Mouse (Mus musculus) activated CD4-positive, CD25-positive, alpha-beta regulatory T cell, adult 9 weeks (primary cell): ENCODE data around the gene Polr1c. TPM values are rescaled to one million over a fixed set of nuclear protein-coding genes. Genes with fewer than 3 reads are reported as not detected.

Experiments
- polyA plus RNA-seq: library from polyadenylated mRNA; unstranded; fragments of 100-300 nt; shearing (Covaris generic); gene quantifications from one replicate; pipeline ENCODE4 v1.2.1, GENCODE M21; 2017

Polr1c gene
- 72.9 TPM for polyA plus RNA-seq

DNA sequence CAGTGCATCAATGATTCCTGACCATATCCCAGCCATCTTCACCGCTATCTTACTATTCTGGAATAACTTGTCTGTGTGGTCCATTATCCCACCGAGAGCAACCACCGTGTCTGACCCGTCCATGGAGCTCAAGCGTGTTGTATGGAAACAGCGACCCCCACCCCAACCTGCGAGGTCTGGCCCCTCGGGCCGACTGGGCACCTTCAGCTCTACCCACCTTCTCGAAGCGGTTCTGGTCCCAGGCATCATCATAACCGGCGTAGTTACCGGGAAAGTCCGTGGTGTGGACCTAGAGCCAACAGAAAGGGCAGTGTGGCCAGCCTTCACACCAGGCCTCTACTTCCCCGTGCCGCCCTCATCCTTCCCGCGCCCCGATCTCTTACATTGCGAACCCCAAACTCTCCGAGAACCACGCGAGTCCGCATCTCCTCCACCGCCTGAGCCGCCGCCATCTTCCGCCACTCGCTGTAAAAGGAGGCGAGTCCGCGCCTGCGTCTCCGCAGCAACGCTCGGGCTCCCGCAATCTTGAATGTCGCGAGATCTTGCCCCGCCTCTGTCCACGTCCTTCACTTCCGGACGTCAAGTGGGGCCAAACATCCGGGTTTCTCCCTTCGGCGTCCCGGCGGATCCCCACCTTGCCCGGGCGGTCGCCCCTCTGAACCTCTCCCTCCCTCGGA lies at the start of gene Polr1c, which contains the start of gene Yipf3:
Polr1c (minus strand) TSS at position 543 of the 677 bp plus-strand sequence.
Yipf3 (plus strand) TSS at position 569 of the 677 bp plus-strand sequence.

DNA sequence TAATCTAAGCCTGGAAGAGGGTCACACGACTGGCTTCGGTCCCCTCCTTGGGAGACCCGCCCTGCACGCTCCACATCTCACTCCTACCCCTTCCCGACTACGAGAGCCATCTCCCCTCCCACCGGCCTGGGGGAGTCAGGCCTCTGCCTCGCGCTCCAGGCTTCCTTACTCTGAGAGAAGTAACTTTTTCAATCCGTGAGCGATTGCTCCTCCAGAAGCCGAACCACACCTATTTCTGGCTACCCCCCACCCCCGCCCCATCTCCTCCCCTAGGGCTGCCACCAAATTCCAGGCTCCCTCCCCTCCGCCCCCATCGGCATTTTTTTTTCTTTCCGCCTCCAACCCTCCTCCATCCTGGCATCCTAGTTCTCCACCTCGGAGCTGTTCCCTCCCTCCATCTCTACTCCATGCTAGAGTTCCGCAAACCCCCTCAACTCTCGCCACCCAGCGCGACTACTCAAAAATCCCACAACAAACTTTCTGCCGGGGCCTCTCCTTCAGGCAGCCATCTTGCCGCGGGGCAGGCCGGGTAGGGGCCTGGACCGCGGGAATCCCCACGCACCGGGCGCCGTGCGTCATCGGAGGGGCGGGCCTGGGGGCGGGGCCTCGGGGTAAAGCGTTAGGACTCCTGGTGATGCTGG lies 34.7 kb upstream of the Polr1c start, which contains the start of gene Tjap1:
Tjap1 (minus strand) TSS at position 544 of the 641 bp plus-strand sequence.

DNA sequence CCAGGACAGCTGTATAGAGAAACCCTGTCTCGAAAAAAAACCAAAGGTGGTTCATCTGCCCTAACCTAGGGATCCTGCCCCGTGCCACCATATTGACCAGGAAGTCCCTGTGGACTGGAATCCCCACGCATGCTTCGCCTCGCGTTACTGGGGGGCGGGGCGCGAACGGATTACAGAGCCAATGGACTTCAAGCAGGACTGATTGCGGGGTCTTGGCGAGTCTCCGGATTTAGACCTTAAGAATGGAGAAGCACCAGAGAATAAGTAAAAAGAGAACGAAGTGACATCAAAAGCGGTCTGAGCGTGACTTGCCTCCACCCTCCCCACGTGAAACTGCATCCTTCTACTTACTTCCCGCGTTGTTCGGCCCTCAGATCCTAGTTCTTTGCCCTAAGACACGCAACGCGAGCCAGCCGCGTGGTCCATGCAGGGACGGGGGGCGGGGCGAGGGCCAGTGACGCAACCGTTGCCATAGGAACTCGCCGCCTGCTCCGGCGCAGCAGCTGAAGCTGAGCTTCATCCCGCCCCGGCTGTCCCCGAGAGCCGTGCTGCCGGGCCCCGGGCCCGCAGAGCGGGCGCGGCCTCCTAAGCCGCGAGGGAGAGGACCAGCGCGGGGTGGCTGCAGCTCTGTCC lies 5.7 kb upstream of the Polr1c start, which contains the start of gene Lrrc73:
Lrrc73 (plus strand) TSS at position 80 of the 633 bp plus-strand sequence.

DNA sequence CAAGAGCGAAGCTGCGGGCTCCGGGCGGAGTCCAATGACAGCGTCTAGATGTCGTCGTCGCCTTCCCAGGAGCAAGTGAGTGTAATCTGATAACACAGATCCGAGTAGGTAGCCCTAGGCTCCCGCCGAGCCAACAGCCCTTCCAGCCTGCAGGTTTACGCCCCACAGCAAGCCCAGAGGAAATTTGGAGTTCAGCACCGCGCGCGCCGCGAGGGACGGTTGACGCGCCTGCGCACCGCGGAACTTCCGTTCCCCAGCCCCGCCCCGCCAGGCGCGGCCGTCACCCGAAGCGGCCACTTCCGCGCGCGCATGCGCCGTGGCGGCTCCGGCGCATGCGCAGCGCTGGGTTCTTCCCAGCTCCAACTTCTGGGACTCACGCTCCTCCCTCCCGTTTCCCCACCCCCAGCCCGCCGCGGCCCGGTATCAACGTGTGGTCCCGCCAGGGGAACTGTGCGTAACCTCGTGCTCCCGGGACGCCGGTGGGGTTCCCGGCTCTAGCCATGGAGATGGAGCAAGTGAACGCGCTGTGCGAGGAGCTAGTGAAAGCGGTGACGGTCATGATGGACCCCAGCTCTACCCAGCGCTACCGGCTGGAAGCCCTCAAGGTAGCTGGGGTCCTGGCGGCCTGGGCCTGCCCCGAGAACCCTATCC lies 45.3 kb downstream of the Polr1c start, which contains the start of the genes Polh and Xpo5:
Polh (minus strand) TSS at position 225 of the 651 bp plus-strand sequence.
Xpo5 (plus strand) TSS at position 362 of the 651 bp plus-strand sequence.

Other genes starting within 250 kb of the Polr1c start
- 0.16 TPM for gene Vegfa, start 215.7 kb downstream of the Polr1c start, polyA plus RNA-seq
- 100 TPM for gene Mrps18a, start 137.1 kb downstream of the Polr1c start, polyA plus RNA-seq
- gene Rsph9, start 103.8 kb downstream of the Polr1c start, polyA plus RNA-seq = 1.9 TPM
- gene Mad2l1bp, start 94.5 kb downstream of the Polr1c start, polyA plus RNA-seq = 62.9 TPM
- 93.2 TPM for gene Gtpbp2, start 87.0 kb downstream of the Polr1c start, polyA plus RNA-seq
- gene Polh, start 45.4 kb downstream of the Polr1c start, polyA plus RNA-seq = 7.9 TPM
- 52.0 TPM for gene Xpo5, start 45.3 kb downstream of the Polr1c start, polyA plus RNA-seq
- gene Yipf3, start within 50 bp of the Polr1c start, polyA plus RNA-seq = 188 TPM
- gene Lrrc73, start 5.5 kb upstream of the Polr1c start, polyA plus RNA-seq = 0.13 TPM
- 29.3 TPM for gene Tjap1, start 35.0 kb upstream of the Polr1c start, polyA plus RNA-seq
- not detected for gene Dlk2, start 49.4 kb upstream of the Polr1c start, polyA plus RNA-seq
- 8.0 TPM for gene Abcc10, start 80.3 kb upstream of the Polr1c start, polyA plus RNA-seq
- gene Zfp318, start 135.7 kb upstream of the Polr1c start, polyA plus RNA-seq = 1.1 TPM
- gene Crip3, start 180.9 kb upstream of the Polr1c start, polyA plus RNA-seq = not detected
- gene Slc22a7, start 190.4 kb upstream of the Polr1c start, polyA plus RNA-seq = not detected
- 0.15 TPM for gene Ttbk1, start 239.6 kb upstream of the Polr1c start, polyA plus RNA-seq
- 8.3 TPM for gene Dnph1, start 248.7 kb upstream of the Polr1c start, polyA plus RNA-seq